In the genomic region with DNA sequence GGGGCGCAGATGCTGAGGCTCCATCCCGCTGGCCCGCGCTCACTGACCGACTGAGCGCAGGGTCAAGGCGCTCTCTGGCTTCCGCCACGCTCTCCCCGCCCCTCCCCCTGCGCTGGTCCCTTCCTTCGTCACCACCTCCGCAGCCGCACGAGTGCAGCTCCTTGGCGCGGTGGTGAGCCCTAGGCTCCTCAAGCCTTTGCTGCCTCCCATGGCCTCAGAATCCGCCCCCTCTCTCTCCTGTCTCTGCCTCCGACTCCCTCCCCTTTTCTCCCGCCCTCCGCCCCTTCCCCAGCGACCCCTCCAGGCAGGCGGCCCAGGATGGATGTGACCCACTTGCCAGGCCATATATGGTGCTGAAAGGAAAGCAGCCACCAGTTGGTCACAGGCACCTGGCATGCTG, we compare ENCODE assay signal across 7 mouse cellular contexts. TPM values are rescaled to one million over a fixed set of nuclear protein-coding genes. Genes with fewer than 3 reads are reported as not detected.
DNase-seq lines count a peak whose midpoint lies in the region; ATAC-seq and TF ChIP-seq lines count a peak whose summit lies in the region.
"Not testable (repeated sequence)": the region's sequence is repeated elsewhere in the genome, so short reads cannot be mapped to it uniquely, and the experiment has no call there.

A gene (minus strand): TSS at position 111 of the 400 bp plus-strand sequence.

- H3K27ac ChIP-seq in forebrain, embryonic 10.5 days: peak within 1 kb of the TSS; percentile 72
- H3K27ac ChIP-seq in heart, embryonic 12.5 days (ENCODE audit: poor library complexity, severe bottlenecking); intestine, postnatal 0 days (ENCODE audit: low read depth, low read length): not testable (repeated sequence)

- TF ChIP-seq CTCF in intestine, postnatal 0 days (IDR thresholded peaks at IDR 0.05; ENCODE audit: low read depth): not testable (repeated sequence)

- ATAC-seq in heart, embryonic 12.5 days (ENCODE audit: insufficient number of reproducible peaks, low FRiP score); intestine, postnatal 0 days: not testable (repeated sequence)

- H3K27me3 ChIP-seq in forebrain, embryonic 10.5 days (ENCODE audit: poor library complexity, severe bottlenecking); heart, embryonic 12.5 days (replicated peaks); intestine, postnatal 0 days (replicated peaks; ENCODE audit: control insufficient read depth, insufficient read depth, low read length): not testable (repeated sequence)

- not testable (repeated sequence) for H3K9me3 ChIP-seq in forebrain, embryonic 10.5 days; heart, embryonic 12.5 days (replicated peaks); intestine, postnatal 0 days (ENCODE audit: control insufficient read depth)

- peak within 1 kb of the TSS; percentile 93 for H3K4me2 ChIP-seq in heart, embryonic 12.5 days
- peak within 1 kb of the TSS; percentile 69 for H3K4me2 ChIP-seq in intestine, postnatal 0 days (replicated peaks; ENCODE audit: low read depth)

- peak; percentile 20 for DNase-seq in cerebellum, adult 11-12 months
- DNase-seq in forebrain, embryonic 10.5 days (ENCODE audit: extremely low spot score, low spot score): peak; percentile 33
- peak; percentile 29 for DNase-seq in left cerebral cortex, postnatal 4 days
- DNase-seq in lung, postnatal 36 days: peak; percentile 9
- peak; percentile 38 to 50 for DNase-seq in right cerebral cortex, postnatal 10 days (ENCODE audit: low spot score in 2 of 2)

- WGBS in forebrain, embryonic 10.5 days: 2% methylated on average over 14 of the region's 23 CpGs
- 0% methylated on average over 12 of the region's 23 CpGs for WGBS in heart, embryonic 12.5 days
- WGBS in intestine, postnatal 0 days: 5% methylated on average over 13 of the region's 23 CpGs

- peak within 1 kb of the TSS; percentile 60 for H3K4me3 ChIP-seq in forebrain, embryonic 10.5 days
- peak within 1 kb of the TSS; percentile 58 for H3K4me3 ChIP-seq in heart, embryonic 12.5 days
- H3K4me3 ChIP-seq in intestine, postnatal 0 days (ENCODE audit: low read depth, low read length): peak within 1 kb of the TSS; percentile 33

- not testable (repeated sequence) for H3K36me3 ChIP-seq in forebrain, embryonic 10.5 days (replicated peaks); heart, embryonic 12.5 days; intestine, postnatal 0 days (ENCODE audit: control insufficient read depth, insufficient read depth)

- H3K4me1 ChIP-seq in forebrain, embryonic 10.5 days; heart, embryonic 12.5 days (replicated peaks); intestine, postnatal 0 days (replicated peaks; ENCODE audit: control insufficient read depth, insufficient read depth, low read length): not testable (repeated sequence)

- intact Hi-C loops in left cerebral cortex, postnatal 4 days (cut with DNase I): not testable (repeated sequence)

- H3K9ac ChIP-seq in heart, embryonic 12.5 days: peak within 1 kb of the TSS; percentile 69
- H3K9ac ChIP-seq in intestine, postnatal 0 days (ENCODE audit: low read depth, low read length): not testable (repeated sequence)

RNA-seq across cellular contexts. Expression of the gene that starts here (rescaled TPM):
- 0.26 and 0.59 TPM in 2 replicates for polyA plus RNA-seq in forebrain, embryonic 10.5 days (2016; fragmentation: Nextera tagmentation; extraction: Ambion mirVana)
- 0.77 and 0.95 TPM in 2 replicates for polyA plus RNA-seq in heart, embryonic 12.5 days (2016; fragmentation: Nextera tagmentation; extraction: Ambion mirVana)
- 0.17 and 0.24 TPM in 2 replicates for polyA plus RNA-seq in intestine, postnatal 0 days (2015; fragmentation: Nextera tagmentation; extraction: Ambion mirVana)
- total RNA-seq in left cerebral cortex, postnatal 4 days (2021): 1 to 10 TPM; 1.9 to 2.0 TPM

Comparison
In these comparisons a context has a peak if more than half of its experiments do, and no peak if none do; other contexts are left out.
1. Peak in DNase-seq, H3K4me3 ChIP-seq and H3K27ac ChIP-seq in forebrain, embryonic 10.5 days; RNA of the gene not detected or under 1 TPM.